Mouse (Mus musculus): ENCODE measurements around the gene Alpk1. TPM values are rescaled to one million over a fixed set of nuclear protein-coding genes. Genes with fewer than 3 reads are reported as not detected.

Alpk1 gene
- 1 to 10 TPM in 1 of 2 experiments, under 1 TPM in 1; 0.70 to 1.9 TPM for polyA plus RNA-seq (2017; shearing (Covaris generic))

- ATAC-seq, result peak; percentile 91
Measured at GRCm38 (mm10) chr3:127780021-127780644, at the start of gene Alpk1. Gene Alpk1, minus strand, starts transcription at chr3:127780527.

GRCm38 (mm10) chr3:127827123-127827522, 46.8 kb upstream of the Alpk1 start:
- ATAC-seq, result no peak

- no peak for ATAC-seq
Measured at GRCm38 (mm10) chr3:127826503-127826902, 46.2 kb upstream of the Alpk1 start.

GRCm38 (mm10) chr3:127823886-127824863, 43.8 kb upstream of the Alpk1 start:
- ATAC-seq, result peak; percentile 92

- no peak for ATAC-seq
Measured at GRCm38 (mm10) chr3:127821209-127821608, 40.9 kb upstream of the Alpk1 start.

- no peak for ATAC-seq
Measured at GRCm38 (mm10) chr3:127820400-127820799, 40.1 kb upstream of the Alpk1 start.

- no peak for ATAC-seq
Measured at GRCm38 (mm10) chr3:127818694-127819663, 38.7 kb upstream of the Alpk1 start.

- no peak for ATAC-seq
Measured at GRCm38 (mm10) chr3:127817120-127817683, 36.9 kb upstream of the Alpk1 start.

- ATAC-seq, result no peak
Measured at GRCm38 (mm10) chr3:127809103-127809502, 28.8 kb upstream of the Alpk1 start.

- no peak for ATAC-seq
Measured at GRCm38 (mm10) chr3:127807846-127808245, 27.5 kb upstream of the Alpk1 start.

- ATAC-seq, result no peak
Measured at GRCm38 (mm10) chr3:127805991-127806390, 25.7 kb upstream of the Alpk1 start.

- no peak for ATAC-seq
Measured at GRCm38 (mm10) chr3:127805071-127805470, 24.7 kb upstream of the Alpk1 start.

GRCm38 (mm10) chr3:127804439-127804838, 24.1 kb upstream of the Alpk1 start:
- no peak for ATAC-seq

- no peak for ATAC-seq
Measured at GRCm38 (mm10) chr3:127802814-127803213, 22.5 kb upstream of the Alpk1 start.

GRCm38 (mm10) chr3:127801162-127801561, 20.8 kb upstream of the Alpk1 start:
- no peak for ATAC-seq

- ATAC-seq, result no peak
Measured at GRCm38 (mm10) chr3:127796271-127796670, 15.9 kb upstream of the Alpk1 start.

- no peak for ATAC-seq
Measured at GRCm38 (mm10) chr3:127795762-127796161, 15.4 kb upstream of the Alpk1 start.

GRCm38 (mm10) chr3:127793022-127793421, 12.7 kb upstream of the Alpk1 start:
- no peak for ATAC-seq

GRCm38 (mm10) chr3:127791595-127792561, 11.6 kb upstream of the Alpk1 start:
- ATAC-seq, result no peak

GRCm38 (mm10) chr3:127791056-127791483, 10.7 kb upstream of the Alpk1 start:
- peak; percentile 11 for ATAC-seq
